Mouse (Mus musculus) CD4-positive, CD25-positive, alpha-beta regulatory T cell, adult 9 weeks (primary cell): ENCODE data around the gene Chsy1. TPM values are rescaled to one million over a fixed set of nuclear protein-coding genes. Genes with fewer than 3 reads are reported as not detected.

Experiments
- polyA plus RNA-seq: library from polyadenylated mRNA; unstranded; fragments of 100-300 nt; shearing (Covaris generic); gene quantifications from one replicate; pipeline ENCODE4 v1.2.1, GENCODE M21; 2017

The Chsy1 gene
- 1.6 TPM for polyA plus RNA-seq

DNA sequence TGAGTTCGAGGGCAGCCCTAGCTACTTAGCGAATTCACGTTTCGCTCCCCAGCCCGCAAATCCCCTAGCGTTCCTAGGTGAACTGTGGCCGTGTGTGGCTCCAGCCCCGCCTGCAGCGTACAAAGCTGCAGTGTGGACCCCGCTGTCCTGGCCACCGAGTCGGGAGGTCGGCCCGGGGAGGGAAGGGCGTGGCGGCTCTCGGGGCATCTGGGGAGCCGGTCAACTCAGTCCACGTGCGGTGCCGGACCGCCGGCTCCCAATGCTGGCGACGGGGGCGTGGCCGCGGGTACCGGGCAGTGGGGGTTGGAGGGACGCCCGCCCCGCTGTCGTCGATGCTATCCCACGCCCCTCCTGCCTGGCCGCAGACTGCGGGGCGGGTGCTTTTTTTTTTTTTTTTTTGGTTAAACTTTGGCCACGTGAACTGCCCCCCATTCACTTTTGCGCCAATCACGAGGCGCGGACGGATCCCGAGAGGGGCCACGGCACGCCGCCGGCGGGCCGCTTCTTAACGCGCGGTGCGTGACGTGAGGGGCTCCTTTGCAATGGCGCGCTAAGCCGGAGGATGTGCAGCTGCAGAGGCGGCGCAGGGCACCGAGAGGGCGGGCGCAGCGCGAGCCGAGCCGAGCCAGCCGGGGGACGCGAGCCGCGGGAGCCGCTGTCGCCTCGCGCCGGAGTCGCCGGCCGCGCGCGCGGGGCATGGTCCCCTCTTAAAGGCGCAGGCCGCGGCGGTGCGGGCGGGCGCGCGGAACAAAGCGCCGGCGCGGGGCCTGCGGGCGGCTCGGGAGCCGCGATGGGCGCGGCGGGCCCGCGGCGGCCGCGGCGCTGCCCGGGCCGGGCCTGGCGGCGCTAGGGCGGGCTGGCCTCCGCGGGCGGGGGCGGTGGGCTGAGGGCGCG is at the start of gene Chsy1:
TSS of gene Chsy1 (plus strand) at position 555 of the 894 bp plus-strand sequence.

DNA sequence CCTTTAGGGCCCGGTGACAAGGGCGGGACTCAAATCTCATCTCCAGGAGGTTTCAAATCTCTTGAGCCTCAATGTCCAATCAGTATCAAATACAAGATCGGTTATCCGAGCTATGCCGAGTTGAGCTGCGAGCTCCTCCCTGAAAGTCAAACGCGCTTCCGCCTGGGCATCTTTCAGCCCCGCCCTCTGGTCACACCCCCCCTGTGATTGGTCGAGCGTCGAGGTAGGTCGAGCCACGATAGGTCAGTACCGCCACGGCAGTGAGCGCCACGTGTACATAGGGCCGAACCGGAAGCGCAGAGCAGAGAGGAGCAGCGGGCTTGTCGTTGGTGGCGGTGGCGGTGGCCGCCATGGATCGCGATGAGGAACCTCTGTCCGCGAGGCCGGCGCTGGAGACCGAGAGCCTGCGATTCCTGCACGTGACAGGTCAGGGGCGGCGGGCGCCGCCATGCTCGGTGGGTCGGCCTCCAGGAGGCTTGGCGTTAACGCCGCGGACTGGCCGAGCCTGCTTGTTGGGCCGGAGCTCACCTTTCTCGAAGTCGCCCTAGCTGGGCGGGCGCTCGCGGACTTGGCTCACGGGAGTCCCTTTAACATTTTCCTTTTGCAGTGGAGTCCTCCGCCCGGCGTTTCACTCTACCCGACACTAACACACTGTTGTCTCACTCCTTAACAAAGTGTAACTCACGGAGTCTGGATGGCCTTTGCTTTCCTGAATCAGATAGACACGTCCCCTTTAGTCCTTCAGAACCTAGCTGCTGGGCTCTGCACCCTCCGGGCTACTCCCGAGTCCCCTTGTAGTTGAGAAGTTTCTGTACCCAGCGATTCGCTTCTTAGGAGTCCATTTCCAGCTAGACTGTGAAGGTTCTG is 29.7 kb upstream of the Chsy1 start, which contains the start of gene Selenos:
TSS of gene Selenos (plus strand) at position 286 of the 867 bp plus-strand sequence.

Other genes with a start within 250 kb of the Chsy1 start
- not detected for gene Pcsk6, start 247.8 kb upstream of the Chsy1 start, polyA plus RNA-seq
- gene Gm45213, start 65.9 kb upstream of the Chsy1 start, polyA plus RNA-seq: not detected
- 130 TPM for gene Snrpa1, start 50.5 kb upstream of the Chsy1 start, polyA plus RNA-seq
- gene Selenos, start 29.9 kb upstream of the Chsy1 start, polyA plus RNA-seq: 168 TPM